Mouse (Mus musculus): ENCODE measurements around the gene Ebf3. TPM values are rescaled to one million over a fixed set of nuclear protein-coding genes. Genes with fewer than 3 reads are reported as not detected.

The Ebf3 gene
- not detected in 4 replicates for total RNA-seq (2023; ENCODE audit: inconsistent age)

GRCm38 (mm10) chr7:137313904-137314691, at the start of gene Ebf3:
Gene Ebf3, minus strand, starts transcription at chr7:137314445.

Other genes starting within 250 kb of the Ebf3 start
- 20.1 to 23.4 TPM (median 20.6 TPM) in 4 replicates for gene 9430038I01Rik, start 96.3 kb upstream of the Ebf3 start, total RNA-seq (2023; ENCODE audit: inconsistent age)
- 51.1 to 58.9 TPM (median 53.8 TPM) in 4 replicates for gene Glrx3, start 123.2 kb upstream of the Ebf3 start, total RNA-seq (2023; ENCODE audit: inconsistent age)